Mouse (Mus musculus): Measurements from ENCODE around the gene Stac3. TPM values are rescaled to one million over a fixed set of nuclear protein-coding genes. Genes with fewer than 3 reads are reported as not detected.
A peak's percentile ranks its signal among the peaks of the same experiment; 100 is the strongest.

The Stac3 gene
- polyA plus RNA-seq, 1 experiment from 2014 or later: 2.0 TPM

GRCm38 (mm10) chr10:127512813-127513212, 11.3 kb downstream of the Stac3 start:
- Histone ChIP-seq H3K27me3 (replicated peaks; ENCODE audit: control insufficient read depth, insufficient read depth, low read length) (0 out of 2 replicates have a peak, but pooled peaks cover 2% of the 10 kb centered on the region), H3K4me3 (ENCODE audit: low read length) (peak overlapping the region; percentile 46), H3K9me3 (ENCODE audit: control insufficient read depth, low read length) (no peaks in the 10 kb centered on the region), H3K9ac (ENCODE audit: low read depth, low read length) (peak overlapping the region; percentile 81), H3K4me2 (ENCODE audit: low read length) (peak overlapping the region; percentile 90), H3K4me1 (ENCODE audit: control insufficient read depth, insufficient read depth, low read depth, low read length) (peaks cover 73% of the 10 kb centered on the region), H3K36me3 (ENCODE audit: control insufficient read depth, insufficient read depth, low read length) (peaks cover 2% of the 10 kb centered on the region; the same call in 1 of the 2 replicates), H3K27ac (ENCODE audit: low read depth, low read length) (peak overlapping the region; percentile 98)
- under 1% methylated on average over 27 of the region's 27 CpGs for WGBS
- peak; percentile 15 for ATAC-seq

- H3K27ac ChIP-seq (ENCODE audit: low read depth, low read length): peak overlapping the region; percentile 54; the same call in 1 of the 2 replicates
- no peak for ATAC-seq
- H3K4me2 ChIP-seq (ENCODE audit: low read length): peak overlapping the region; percentile 90
- WGBS: 0% methylated on average over 15 of the region's 16 CpGs
- no peak overlapping the region for H3K4me3 ChIP-seq (ENCODE audit: low read length)
- H3K4me1 ChIP-seq (ENCODE audit: control insufficient read depth, insufficient read depth, low read depth, low read length): peaks cover 65% of the 10 kb centered on the region
- H3K27me3 ChIP-seq (replicated peaks; ENCODE audit: control insufficient read depth, insufficient read depth, low read length): 0 out of 2 replicates have a peak, but pooled peaks cover 2% of the 10 kb centered on the region
- no peaks in the 10 kb centered on the region for H3K9me3 ChIP-seq (ENCODE audit: control insufficient read depth, low read length)
- peaks cover 8% of the 10 kb centered on the region; the same call in 1 of the 2 replicates for H3K36me3 ChIP-seq (ENCODE audit: control insufficient read depth, insufficient read depth, low read length)
- peak overlapping the region; percentile 25; the same call in 1 of the 2 replicates for H3K9ac ChIP-seq (ENCODE audit: low read depth, low read length)
These were observed 12.1 kb downstream of the Stac3 start for GRCm38 (mm10) chr10:127513501-127514091.

GRCm38 (mm10) chr10:127514111-127514698, 12.7 kb downstream of the Stac3 start:
- peak overlapping the region; percentile 90 for H3K4me2 ChIP-seq (ENCODE audit: low read length)
- WGBS: 16% methylated on average over 13 of the region's 13 CpGs
- no peak for ATAC-seq
- 0 out of 2 replicates have a peak, but pooled peaks cover 2% of the 10 kb centered on the region for H3K27me3 ChIP-seq (replicated peaks; ENCODE audit: control insufficient read depth, insufficient read depth, low read length)
- H3K4me1 ChIP-seq (ENCODE audit: control insufficient read depth, insufficient read depth, low read depth, low read length): peaks cover 59% of the 10 kb centered on the region
- H3K4me3 ChIP-seq (ENCODE audit: low read length): no peak overlapping the region
- H3K9ac ChIP-seq (ENCODE audit: low read depth, low read length): no peak overlapping the region
- no peaks in the 10 kb centered on the region for H3K9me3 ChIP-seq (ENCODE audit: control insufficient read depth, low read length)
- H3K36me3 ChIP-seq (ENCODE audit: control insufficient read depth, insufficient read depth, low read length): peaks cover 11% of the 10 kb centered on the region
- peak overlapping the region; percentile 20; the same call in 1 of the 2 replicates for H3K27ac ChIP-seq (ENCODE audit: low read depth, low read length)

GRCm38 (mm10) chr10:127514764-127515163, 13.3 kb downstream of the Stac3 start, which contains the start of gene Ndufa4l2:
Ndufa4l2 (plus strand) TSS chr10:127514967.
- no peaks in the 10 kb centered on the region for H3K9me3 ChIP-seq (ENCODE audit: control insufficient read depth, low read length)
- ATAC-seq: no peak
- 0 out of 2 replicates have a peak, but pooled peaks cover 2% of the 10 kb centered on the region for H3K27me3 ChIP-seq (replicated peaks; ENCODE audit: control insufficient read depth, insufficient read depth, low read length)
- H3K9ac ChIP-seq (ENCODE audit: low read depth, low read length): peak within 1 kb of the TSS; percentile 25; the same call in 1 of the 2 replicates
- peak within 1 kb of the TSS; percentile 90 for H3K4me2 ChIP-seq (ENCODE audit: low read length)
- WGBS: 20% methylated on average over 6 of the region's 6 CpGs
- H3K4me3 ChIP-seq (ENCODE audit: low read length): no peak within 1 kb of the TSS
- H3K36me3 ChIP-seq (ENCODE audit: control insufficient read depth, insufficient read depth, low read length): peaks cover 11% of the 10 kb centered on the region
- H3K27ac ChIP-seq (ENCODE audit: low read depth, low read length): peak within 1 kb of the TSS; percentile 39; the same call in 1 of the 2 replicates
- peaks cover 54% of the 10 kb centered on the region for H3K4me1 ChIP-seq (ENCODE audit: control insufficient read depth, insufficient read depth, low read depth, low read length)

GRCm38 (mm10) chr10:127515271-127515982, 13.9 kb downstream of the Stac3 start:
- H3K4me2 ChIP-seq (ENCODE audit: low read length): no peak overlapping the region
- H3K4me3 ChIP-seq (ENCODE audit: low read length): no peak overlapping the region
- H3K27me3 ChIP-seq (replicated peaks; ENCODE audit: control insufficient read depth, insufficient read depth, low read length): 0 out of 2 replicates have a peak, but pooled peaks cover 2% of the 10 kb centered on the region
- no peak for ATAC-seq
- 0 out of 2 replicates have a peak overlapping the region, but pooled peaks have one; percentile 39 for H3K27ac ChIP-seq (ENCODE audit: low read depth, low read length)
- H3K4me1 ChIP-seq (ENCODE audit: control insufficient read depth, insufficient read depth, low read depth, low read length): peaks cover 48% of the 10 kb centered on the region
- no peak overlapping the region for H3K9ac ChIP-seq (ENCODE audit: low read depth, low read length)
- peaks cover 11% of the 10 kb centered on the region for H3K36me3 ChIP-seq (ENCODE audit: control insufficient read depth, insufficient read depth, low read length)
- no peaks in the 10 kb centered on the region for H3K9me3 ChIP-seq (ENCODE audit: control insufficient read depth, low read length)
- 27% methylated on average over 9 of the region's 9 CpGs for WGBS

GRCm38 (mm10) chr10:127515983-127516459, 14.5 kb downstream of the Stac3 start:
- Histone ChIP-seq H3K9me3 (ENCODE audit: control insufficient read depth, low read length) (no peaks in the 10 kb centered on the region), H3K27ac (ENCODE audit: low read depth, low read length) (no peak overlapping the region), H3K9ac (ENCODE audit: low read depth, low read length) (no peak overlapping the region), H3K27me3 (replicated peaks; ENCODE audit: control insufficient read depth, insufficient read depth, low read length) (peaks cover 2% of the 10 kb centered on the region; the same call in 1 of the 2 replicates), H3K4me1 (ENCODE audit: control insufficient read depth, insufficient read depth, low read depth, low read length) (peaks cover 46% of the 10 kb centered on the region), H3K36me3 (ENCODE audit: control insufficient read depth, insufficient read depth, low read length) (peaks cover 11% of the 10 kb centered on the region), H3K4me2 (ENCODE audit: low read length) (no peak overlapping the region), H3K4me3 (ENCODE audit: low read length) (no peak overlapping the region)
- no peak for ATAC-seq
- 18% methylated on average over 8 of the region's 8 CpGs for WGBS

GRCm38 (mm10) chr10:127516576-127517260, 15.2 kb downstream of the Stac3 start:
- Histone ChIP-seq H3K9me3 (ENCODE audit: control insufficient read depth, low read length) (no peaks in the 10 kb centered on the region), H3K9ac (ENCODE audit: low read depth, low read length) (peak overlapping the region; percentile 31; the same call in 1 of the 2 replicates), H3K4me1 (ENCODE audit: control insufficient read depth, insufficient read depth, low read depth, low read length) (peaks cover 49% of the 10 kb centered on the region), H3K4me2 (ENCODE audit: low read length) (peak overlapping the region; percentile 20; the same call in 1 of the 2 replicates), H3K27me3 (replicated peaks; ENCODE audit: control insufficient read depth, insufficient read depth, low read length) (peaks cover 2% of the 10 kb centered on the region; the same call in 1 of the 2 replicates), H3K4me3 (ENCODE audit: low read length) (no peak overlapping the region), H3K27ac (ENCODE audit: low read depth, low read length) (no peak overlapping the region), H3K36me3 (ENCODE audit: control insufficient read depth, insufficient read depth, low read length) (peaks cover 11% of the 10 kb centered on the region)
- ATAC-seq: no peak
- 6% methylated on average over 29 of the region's 30 CpGs for WGBS

GRCm38 (mm10) chr10:127517941-127518340, 16.5 kb downstream of the Stac3 start:
- Histone ChIP-seq H3K4me3 (ENCODE audit: low read length) (no peak overlapping the region), H3K4me1 (ENCODE audit: control insufficient read depth, insufficient read depth, low read depth, low read length) (peaks cover 39% of the 10 kb centered on the region)
- 95% methylated on average over 22 of the region's 22 CpGs for WGBS

More at GRCm38 (mm10) chr10:127517941-127518340, 16.5 kb downstream of the Stac3 start:
- Histone ChIP-seq H3K27ac (ENCODE audit: low read depth, low read length) (no peak overlapping the region), H3K9me3 (ENCODE audit: control insufficient read depth, low read length) (no peaks in the 10 kb centered on the region), H3K36me3 (ENCODE audit: control insufficient read depth, insufficient read depth, low read length) (peaks cover 11% of the 10 kb centered on the region), H3K27me3 (replicated peaks; ENCODE audit: control insufficient read depth, insufficient read depth, low read length) (peaks cover 2% of the 10 kb centered on the region; the same call in 1 of the 2 replicates), H3K4me2 (ENCODE audit: low read length) (no peak overlapping the region), H3K9ac (ENCODE audit: low read depth, low read length) (no peak overlapping the region)
- no peak for ATAC-seq
